Mouse (Mus musculus): Measurements from ENCODE around the gene Pkig. TPM values are rescaled to one million over a fixed set of nuclear protein-coding genes. Genes with fewer than 3 reads are reported as not detected.

The Pkig gene
- polyA plus RNA-seq, 1 experiment from 2014 or later = 156 TPM

DNA sequence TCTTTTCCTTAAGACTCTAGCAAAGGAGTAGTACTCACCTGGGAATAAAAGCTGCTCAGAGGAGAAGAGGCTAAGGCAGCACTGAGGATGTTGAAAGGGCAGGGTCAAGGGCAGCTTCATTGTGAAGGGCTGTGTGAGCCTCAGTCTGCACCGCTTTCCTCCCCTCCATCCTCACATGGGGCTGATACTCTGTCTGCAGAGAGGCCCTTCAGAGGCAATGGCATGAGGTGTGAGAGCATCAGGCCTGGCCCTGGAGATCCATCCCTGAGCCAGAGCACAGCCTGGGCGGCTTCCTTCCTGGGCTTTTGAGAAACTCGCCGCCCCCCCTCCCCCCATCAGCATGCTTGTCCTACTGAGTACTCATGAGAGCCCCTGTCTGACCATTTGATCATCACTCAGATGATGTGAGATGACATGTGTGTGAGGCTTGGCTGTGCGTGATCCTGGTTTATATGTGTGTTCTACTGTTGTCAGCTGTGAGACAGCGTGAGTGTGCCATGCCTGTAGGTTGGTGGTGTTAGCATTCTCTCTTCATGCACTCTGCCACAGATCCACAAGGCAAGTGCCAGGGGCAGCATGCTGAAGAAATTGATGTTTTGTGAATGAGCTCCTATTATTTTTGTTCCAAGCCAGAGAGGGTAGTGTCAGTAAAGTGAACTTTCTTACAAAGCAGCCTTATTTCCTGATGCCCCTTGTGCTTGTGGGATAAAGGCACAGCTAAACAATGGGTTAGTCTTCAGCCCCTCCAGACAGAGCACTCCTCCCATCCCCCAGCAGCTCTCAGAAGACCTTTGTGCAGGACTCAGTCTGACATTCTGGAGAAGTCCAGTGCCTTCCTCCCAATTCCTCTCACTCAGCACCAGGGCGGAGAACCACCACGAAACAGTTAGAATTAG, 32.5 kb downstream of the Pkig start:
- no peak overlapping the region for H3K27ac ChIP-seq
- WGBS = 64% methylated on average over 8 of the region's 8 CpGs
- H3K9ac ChIP-seq = no peak overlapping the region; the same call in 1 of the 2 replicates
- no peak overlapping the region for H3K4me2 ChIP-seq
- no peaks in the 10 kb centered on the region for H3K27me3 ChIP-seq
- H3K9me3 ChIP-seq = no peaks in the 10 kb centered on the region
- H3K36me3 ChIP-seq (replicated peaks) = no peaks in the 10 kb centered on the region
- H3K4me1 ChIP-seq = peaks cover 27% of the 10 kb centered on the region
- no peak for ATAC-seq (ENCODE audit: low FRiP score)
- H3K4me3 ChIP-seq (replicated peaks) = no peak overlapping the region

DNA sequence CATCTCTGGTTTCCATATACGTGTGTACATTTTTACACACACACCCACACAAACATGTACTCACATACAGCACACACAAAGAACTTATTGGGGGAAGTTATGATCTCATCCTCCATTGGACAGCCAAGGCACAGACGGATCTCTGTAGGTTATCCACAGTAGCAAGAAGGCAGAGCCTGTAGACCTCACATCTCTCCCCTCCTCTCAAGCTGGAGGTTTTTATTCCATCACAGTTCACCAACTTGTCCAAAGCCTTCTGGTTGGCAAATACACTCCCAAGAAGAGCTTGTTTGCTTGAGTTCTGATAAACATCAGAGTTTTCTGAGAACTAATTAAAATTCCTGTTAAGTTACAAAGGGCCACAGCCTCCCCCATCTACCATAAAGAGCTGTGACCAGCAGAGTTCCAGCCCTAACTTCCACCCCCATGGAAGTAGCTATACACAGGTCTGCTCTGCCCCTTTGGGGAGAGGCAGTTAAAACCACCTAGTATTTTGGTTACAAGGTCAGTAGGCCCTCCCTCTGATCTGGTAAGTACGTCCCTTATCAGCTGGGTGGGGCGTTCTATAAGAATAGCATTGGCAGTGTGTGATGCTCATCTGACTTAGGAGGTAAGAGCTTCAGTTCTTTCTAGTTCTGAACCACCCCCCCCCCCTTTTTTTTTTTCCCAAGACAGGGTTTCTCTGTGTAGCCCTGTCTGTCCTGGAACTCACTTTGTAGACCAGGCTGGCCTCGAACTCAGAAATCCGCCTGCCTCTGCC, 33.8 kb downstream of the Pkig start:
- WGBS = 90% methylated on average over 6 of the region's 6 CpGs
- ATAC-seq (ENCODE audit: low FRiP score) = no peak
- Histone ChIP-seq H3K4me1 (peaks cover 34% of the 10 kb centered on the region), H3K4me3 (replicated peaks) (no peak overlapping the region), H3K9me3 (no peaks in the 10 kb centered on the region), H3K27ac (no peak overlapping the region), H3K27me3 (no peaks in the 10 kb centered on the region), H3K9ac (no peak overlapping the region), H3K36me3 (replicated peaks) (no peaks in the 10 kb centered on the region), H3K4me2 (no peak overlapping the region)

DNA sequence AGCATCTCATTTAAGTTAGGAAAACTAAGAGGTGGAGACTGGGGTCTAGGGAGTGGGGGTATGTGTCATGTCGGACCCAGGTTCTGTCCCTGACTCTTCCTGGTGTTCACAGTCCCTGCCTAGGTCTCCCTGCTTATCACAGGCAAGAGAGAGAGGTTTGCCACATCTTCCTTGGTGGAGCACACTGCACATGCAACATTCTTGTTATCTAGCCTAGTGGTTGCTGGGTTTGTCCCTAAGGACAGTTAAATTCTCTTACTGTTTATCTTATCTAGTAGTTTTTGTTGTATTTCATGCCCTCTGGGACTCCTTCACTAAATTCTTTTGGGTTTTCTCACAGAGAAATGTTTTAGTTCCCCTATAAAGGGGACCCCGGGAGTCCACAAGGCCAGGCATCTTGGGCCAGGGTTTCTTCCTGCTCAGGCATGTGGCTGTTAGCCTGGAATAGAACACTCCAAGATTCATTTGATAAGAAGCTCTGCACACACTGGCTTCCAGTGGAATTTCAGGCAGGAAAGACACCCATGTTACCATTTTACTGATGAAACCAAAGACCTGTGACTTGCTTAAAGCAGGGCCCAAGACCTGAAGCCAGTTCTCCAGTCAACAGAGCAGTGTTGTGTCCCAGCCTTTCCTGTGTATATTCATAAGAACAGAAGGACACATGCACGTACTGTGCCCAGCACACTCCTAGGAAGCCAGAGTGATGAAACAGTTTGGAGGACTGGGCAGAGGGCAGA, 34.9 kb downstream of the Pkig start:
- H3K4me1 ChIP-seq = peaks cover 41% of the 10 kb centered on the region
- H3K4me2 ChIP-seq = no peak overlapping the region
- no peak overlapping the region for H3K4me3 ChIP-seq (replicated peaks)
- H3K9ac ChIP-seq = no peak overlapping the region
- H3K27me3 ChIP-seq = no peaks in the 10 kb centered on the region
- H3K9me3 ChIP-seq = no peaks in the 10 kb centered on the region
- no peak for ATAC-seq (ENCODE audit: low FRiP score)
- whole genome bisulfite sequencing = 86% methylated on average over 3 of the region's 3 CpGs
- no peaks in the 10 kb centered on the region for H3K36me3 ChIP-seq (replicated peaks)
- H3K27ac ChIP-seq = 0 out of 2 replicates have a peak overlapping the region, but pooled peaks have one; percentile 42

DNA sequence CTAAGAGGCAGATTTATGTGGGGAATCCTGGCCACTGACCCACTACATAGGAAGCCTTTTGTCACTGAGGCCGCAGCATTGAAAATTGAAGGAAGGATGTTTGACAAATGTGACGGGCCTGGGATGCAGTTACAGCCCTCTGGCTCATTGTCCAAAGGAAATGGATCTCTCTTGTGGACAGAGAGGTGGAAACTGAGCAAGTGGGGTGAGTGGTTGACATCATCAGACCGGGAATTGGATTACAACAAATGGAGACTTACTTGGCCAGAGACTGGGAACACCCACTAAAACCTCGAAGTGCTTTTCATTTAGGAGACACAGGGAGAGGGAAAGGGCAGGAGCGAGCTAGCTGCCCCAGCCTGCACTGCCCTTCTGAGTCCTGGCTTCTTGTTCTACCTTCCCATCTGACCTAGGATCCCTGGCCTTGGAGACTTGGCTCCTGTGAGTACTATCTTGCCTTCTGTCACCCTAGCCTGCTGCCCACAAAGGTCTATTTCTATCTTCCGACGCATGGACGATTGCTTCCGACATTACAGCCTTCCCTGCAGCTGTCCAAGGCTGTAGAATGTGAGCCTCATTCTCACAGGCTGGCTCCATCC, 35.6 kb downstream of the Pkig start:
- Histone ChIP-seq H3K4me3 (replicated peaks) (no peak overlapping the region), H3K4me1 (peaks cover 44% of the 10 kb centered on the region), H3K36me3 (replicated peaks) (no peaks in the 10 kb centered on the region), H3K9ac (no peak overlapping the region), H3K27me3 (no peaks in the 10 kb centered on the region), H3K9me3 (no peaks in the 10 kb centered on the region), H3K27ac (0 out of 2 replicates have a peak overlapping the region, but pooled peaks have one; percentile 42), H3K4me2 (no peak overlapping the region)
- no peak for ATAC-seq (ENCODE audit: low FRiP score)
- 72% methylated on average over 9 of the region's 9 CpGs for WGBS

DNA sequence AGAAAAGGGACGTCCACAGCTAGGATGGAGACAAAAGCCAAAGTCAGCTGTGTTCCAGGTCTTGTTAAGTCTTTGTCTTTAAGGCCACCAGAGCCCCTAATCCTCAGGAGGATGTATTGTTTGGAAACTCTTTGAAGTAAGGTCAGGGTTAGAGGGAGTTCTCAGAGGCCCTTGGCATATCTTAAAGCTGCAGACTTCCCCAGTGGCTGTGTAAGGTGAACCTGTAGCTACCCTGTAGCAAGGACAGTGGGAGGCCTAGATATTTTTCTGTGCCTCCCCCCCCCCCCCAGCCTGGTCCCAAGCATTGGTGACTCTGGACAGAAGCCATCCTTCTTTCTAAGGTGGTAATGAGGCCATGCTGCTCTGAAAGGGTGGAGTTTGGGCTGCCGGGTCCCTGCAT, 38.6 kb downstream of the Pkig start:
- H3K9me3 ChIP-seq = no peaks in the 10 kb centered on the region
- no peaks in the 10 kb centered on the region for H3K36me3 ChIP-seq (replicated peaks)
- no peak for ATAC-seq (ENCODE audit: low FRiP score)
- H3K4me3 ChIP-seq (replicated peaks) = no peak overlapping the region
- H3K27me3 ChIP-seq = no peaks in the 10 kb centered on the region
- H3K4me2 ChIP-seq = no peak overlapping the region
- 28% methylated on average over 2 of the region's 2 CpGs for WGBS
- no peak overlapping the region for H3K27ac ChIP-seq
- H3K4me1 ChIP-seq = peaks cover 27% of the 10 kb centered on the region
- no peak overlapping the region for H3K9ac ChIP-seq

DNA sequence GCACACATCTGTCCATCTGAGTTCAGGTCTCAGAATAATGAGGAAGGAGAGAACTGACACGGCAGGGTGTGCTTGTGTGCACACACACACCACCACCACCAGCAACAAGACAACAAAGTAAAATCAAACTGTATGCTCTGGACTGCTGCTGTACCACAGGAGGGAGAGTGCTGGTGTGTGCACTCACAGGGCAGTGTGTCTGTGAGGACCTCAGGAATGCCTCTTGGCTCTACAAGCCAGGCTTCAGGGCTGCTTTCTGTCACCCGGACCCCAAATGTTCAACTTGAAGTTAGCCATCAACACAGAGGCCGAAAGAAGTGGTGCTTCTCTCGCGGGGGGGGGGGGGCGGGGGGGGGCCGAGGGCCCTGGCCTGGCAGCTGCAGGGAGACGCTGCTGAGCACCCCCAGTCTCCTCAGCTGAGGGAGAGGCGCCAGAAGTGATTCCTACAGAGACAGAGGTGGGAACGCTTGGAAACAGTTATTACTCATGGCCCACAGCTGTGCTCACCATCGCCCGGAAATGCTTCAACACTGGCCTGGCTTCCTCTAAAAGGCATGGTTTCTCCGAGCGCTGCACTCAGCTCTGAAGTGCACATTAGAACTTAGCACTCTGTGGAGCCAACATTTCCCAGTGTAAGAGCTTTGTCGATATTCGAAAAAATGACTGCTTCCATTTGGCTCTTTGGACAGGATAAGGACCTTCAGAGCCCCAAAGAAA, 39.7 kb downstream of the Pkig start:
- ATAC-seq (ENCODE audit: low FRiP score) = no peak
- H3K27ac ChIP-seq = no peak overlapping the region
- WGBS = 66% methylated on average over 15 of the region's 16 CpGs
- H3K36me3 ChIP-seq (replicated peaks) = no peaks in the 10 kb centered on the region
- H3K4me1 ChIP-seq = peaks cover 30% of the 10 kb centered on the region
- H3K4me3 ChIP-seq (replicated peaks) = no peak overlapping the region
- no peak overlapping the region for H3K4me2 ChIP-seq
- no peak overlapping the region for H3K9ac ChIP-seq
- H3K27me3 ChIP-seq = no peaks in the 10 kb centered on the region
- H3K9me3 ChIP-seq = no peaks in the 10 kb centered on the region

DNA sequence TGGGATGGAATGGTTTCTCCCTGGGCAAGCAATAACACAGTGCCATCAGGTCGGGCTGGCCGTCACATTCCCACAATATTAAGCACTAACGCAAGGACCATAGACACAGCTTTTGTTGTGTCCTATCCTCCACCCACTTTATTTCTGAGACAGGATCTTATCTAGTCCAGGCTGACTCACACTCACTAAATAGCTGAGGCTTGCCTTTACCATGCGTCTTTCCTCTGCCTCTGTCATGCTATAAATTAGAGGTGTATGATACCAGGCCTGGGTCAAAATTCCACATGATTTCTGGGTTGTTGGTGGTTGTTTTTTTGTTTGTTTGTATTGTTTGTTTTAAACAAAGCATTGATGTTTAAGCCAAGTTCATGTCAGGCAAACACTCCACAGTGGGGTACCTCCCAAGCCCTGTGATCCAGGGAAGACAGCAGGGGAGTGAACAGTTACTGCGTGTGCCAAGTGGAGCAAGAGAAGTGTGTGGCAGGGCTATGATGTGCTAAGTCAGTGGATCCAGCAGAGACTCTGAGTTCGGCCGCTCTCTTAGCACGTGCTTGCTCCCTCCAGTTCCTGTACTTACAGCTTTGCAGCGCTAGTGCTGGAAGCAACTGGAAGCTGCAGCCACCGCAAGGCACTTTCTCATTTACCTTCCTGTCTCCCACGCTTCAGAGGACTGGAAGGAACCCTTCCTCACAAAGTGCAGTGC, 41.0 kb downstream of the Pkig start:
- Histone ChIP-seq H3K4me1 (peaks cover 27% of the 10 kb centered on the region), H3K4me2 (no peak overlapping the region), H3K9ac (no peak overlapping the region), H3K4me3 (replicated peaks) (no peak overlapping the region), H3K36me3 (replicated peaks) (0 out of 2 replicates have a peak, but pooled peaks cover 4% of the 10 kb centered on the region), H3K9me3 (no peaks in the 10 kb centered on the region), H3K27me3 (no peaks in the 10 kb centered on the region), H3K27ac (no peak overlapping the region)
- WGBS = 88% methylated on average over 11 of the region's 11 CpGs
- ATAC-seq (ENCODE audit: low FRiP score) = no peak

DNA sequence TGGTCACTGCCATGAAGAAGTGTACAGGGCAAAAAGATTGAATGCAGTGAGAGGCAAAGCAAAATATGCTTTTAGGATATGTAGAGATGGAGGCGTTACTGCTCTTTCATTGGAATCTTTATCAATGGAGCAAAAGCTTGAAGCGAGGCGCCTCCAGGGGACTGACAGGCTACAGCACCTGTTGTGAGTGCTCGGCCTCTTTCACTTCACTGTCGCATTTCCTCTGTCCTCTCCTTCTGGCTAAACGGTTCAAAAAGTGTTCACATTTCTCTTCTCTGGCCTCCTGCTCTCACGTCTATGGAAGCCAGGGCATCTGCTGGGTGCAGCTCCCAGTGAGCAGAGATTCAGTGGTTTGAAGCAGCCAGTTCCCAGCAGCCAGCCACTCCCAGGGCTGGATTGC, 44.2 kb downstream of the Pkig start:
- Histone ChIP-seq H3K4me3 (replicated peaks) (no peak overlapping the region), H3K4me2 (no peak overlapping the region), H3K4me1 (peaks cover 10% of the 10 kb centered on the region), H3K9me3 (no peaks in the 10 kb centered on the region), H3K9ac (no peak overlapping the region), H3K36me3 (replicated peaks) (peaks cover 15% of the 10 kb centered on the region), H3K27me3 (no peaks in the 10 kb centered on the region), H3K27ac (no peak overlapping the region)
- WGBS = 81% methylated on average over 7 of the region's 7 CpGs
- no peak for ATAC-seq (ENCODE audit: low FRiP score)

DNA sequence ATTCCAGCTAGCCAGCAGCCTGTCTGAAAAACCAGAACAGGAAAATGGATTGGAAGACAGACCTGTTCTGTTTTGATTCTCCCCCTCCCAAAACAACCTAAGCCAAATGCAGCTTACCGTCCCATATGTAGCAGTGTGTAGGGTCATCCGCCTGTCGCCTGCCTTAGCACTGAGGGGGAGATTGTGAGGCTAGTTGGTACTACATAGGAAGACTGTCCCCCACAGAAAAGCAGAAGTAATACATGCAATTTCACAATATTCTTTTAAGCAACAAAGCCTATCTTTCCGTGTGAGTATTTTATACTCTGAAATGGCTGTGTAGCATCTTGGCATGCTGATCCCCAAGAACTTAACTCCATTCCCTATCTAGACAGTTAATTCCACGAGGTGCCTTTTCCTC, 44.7 kb downstream of the Pkig start:
- H3K27ac ChIP-seq = no peak overlapping the region
- H3K27me3 ChIP-seq = no peaks in the 10 kb centered on the region
- H3K4me1 ChIP-seq = peaks cover 7% of the 10 kb centered on the region; the same call in 1 of the 2 replicates
- peaks cover 15% of the 10 kb centered on the region for H3K36me3 ChIP-seq (replicated peaks)
- WGBS = 89% methylated on average over 5 of the region's 5 CpGs
- no peak overlapping the region for H3K4me3 ChIP-seq (replicated peaks)
- no peak overlapping the region for H3K4me2 ChIP-seq
- H3K9ac ChIP-seq = no peak overlapping the region
- no peaks in the 10 kb centered on the region for H3K9me3 ChIP-seq
- no peak for ATAC-seq (ENCODE audit: low FRiP score)

DNA sequence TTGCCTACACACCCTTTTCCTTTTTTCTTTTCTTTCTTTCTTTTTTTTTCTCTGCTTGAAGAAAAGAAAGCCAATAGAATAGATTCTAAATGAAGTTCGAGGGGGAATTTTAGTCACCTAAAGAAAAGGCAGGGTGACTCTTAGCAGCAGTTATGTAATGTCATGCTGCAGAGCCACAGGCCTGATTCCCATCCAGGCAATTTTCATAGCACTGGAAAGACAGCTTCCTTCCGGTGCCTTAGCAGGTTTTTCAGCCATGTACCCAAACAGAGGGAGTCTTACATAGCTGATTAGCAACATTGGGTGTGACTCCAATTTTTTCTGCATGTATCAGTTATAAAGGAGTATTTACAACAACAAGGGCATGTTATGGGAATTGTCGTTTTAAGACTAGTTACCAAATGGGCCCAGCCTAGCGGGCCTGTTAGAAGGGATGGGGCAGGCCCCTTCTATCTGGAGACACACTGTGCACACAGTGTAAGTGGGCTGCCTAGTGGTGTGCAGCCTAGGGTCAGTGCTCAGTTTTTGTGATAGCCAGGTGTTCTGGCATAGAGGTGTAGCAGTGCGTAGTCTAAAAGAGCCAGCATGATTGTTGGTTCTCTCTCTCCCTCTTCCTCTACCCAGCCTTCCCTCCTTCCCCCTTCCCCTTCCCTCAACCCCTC, 45.5 kb downstream of the Pkig start:
- H3K4me2 ChIP-seq = no peak overlapping the region
- H3K9ac ChIP-seq = no peak overlapping the region
- peaks cover 3% of the 10 kb centered on the region; the same call in 1 of the 2 replicates for H3K4me1 ChIP-seq
- peaks cover 15% of the 10 kb centered on the region for H3K36me3 ChIP-seq (replicated peaks)
- H3K27ac ChIP-seq = no peak overlapping the region
- no peaks in the 10 kb centered on the region for H3K9me3 ChIP-seq
- no peaks in the 10 kb centered on the region for H3K27me3 ChIP-seq
- 87% methylated on average over 5 of the region's 5 CpGs for WGBS
- no peak for ATAC-seq (ENCODE audit: low FRiP score)
- no peak overlapping the region for H3K4me3 ChIP-seq (replicated peaks)
